Mouse (Mus musculus) cerebellum, adult 2 months (tissue): ENCODE results near the gene Fmnl2.

Experiments used
- CTCF ChIP-seq: fragments of 200-500 bp; IDR thresholded peaks from 2 replicates; pipeline ENCODE4 v1.5.1; 2011; ENCODE audit warnings: low read depth, mild to moderate bottlenecking, control low read depth, low read length, moderate library complexity, borderline replicate concordance; ENCODE audit not compliant: insufficient read depth
- POLR2A ChIP-seq: fragments of 200-500 bp; IDR thresholded peaks from 2 replicates; pipeline ENCODE4 v1.6.1; 2011; ENCODE audit warnings: low read length, control low read depth, borderline replicate concordance; ENCODE audit not compliant: insufficient read depth

DNA sequence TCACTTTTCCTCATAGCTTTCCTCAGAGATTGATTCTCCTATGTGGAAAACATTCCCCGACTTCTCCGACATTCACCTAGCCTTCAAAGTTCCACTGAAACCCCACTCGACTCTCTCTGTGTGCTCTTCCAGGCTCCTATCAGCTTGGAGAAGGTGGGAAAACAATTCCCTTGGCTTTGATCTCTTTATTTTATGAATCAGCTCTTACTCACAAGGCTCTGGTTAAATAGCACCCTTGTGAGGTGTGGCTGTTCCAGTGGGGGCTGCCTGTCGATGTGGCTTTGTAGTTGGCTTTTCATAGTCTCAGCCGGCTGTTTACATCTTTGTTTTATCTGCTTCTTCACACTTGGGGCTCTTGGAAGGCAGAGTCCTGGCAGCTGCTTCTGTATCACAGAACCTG, 10.5 kb downstream of the Fmnl2 start:
- no peak for TF ChIP-seq CTCF
- TF ChIP-seq POLR2A: no peak
